Mouse (Mus musculus) adrenal gland, adult (tissue): ENCODE measurements at regions not wholly inside any gene's neighbourhood (a gene's known extent, or its start where the extent isn't known, plus 50 kb on each side); places are given as distances from the start of the nearest gene placed in this dataset.
A peak's percentile ranks its signal among the peaks of the same experiment; 100 is the strongest.

Experiments
- DNase-seq, 2 experiments: peaks; one replicate each; pipeline ENCODE4 v3.0.0; 2022 to 2023; ENCODE audit warnings: low spot score in 1 of 2; ENCODE audit not compliant: inconsistent age in 2 of 2

- peak in 1 of 2 experiments; percentile 38 for DNase-seq
Measured at GRCm38 (mm10) chr19:60040721-60041120, 97.3 kb upstream of the Rab11fip2 start.

DNA sequence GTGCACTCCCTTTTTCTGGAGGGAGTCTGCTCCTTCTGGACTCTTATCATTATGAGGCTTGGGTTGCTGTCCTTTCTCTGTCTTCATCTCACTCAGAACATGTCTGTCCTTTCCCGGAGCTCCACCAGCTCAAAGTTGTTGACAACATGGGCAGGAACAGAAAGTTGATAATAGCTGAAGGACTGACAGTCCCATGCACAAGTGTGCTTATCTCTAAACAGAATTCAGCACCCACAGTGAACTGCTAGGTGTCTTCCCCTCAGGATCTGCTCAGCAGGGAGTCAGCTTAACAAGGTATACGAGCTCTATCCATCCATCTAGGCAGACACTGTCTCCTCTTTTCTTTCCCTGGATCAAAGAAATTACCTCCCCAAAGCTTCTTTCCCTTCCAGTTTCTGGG is 89.2 kb upstream of the Rab11fip2 start:
- DNase-seq, result no peak

DNA sequence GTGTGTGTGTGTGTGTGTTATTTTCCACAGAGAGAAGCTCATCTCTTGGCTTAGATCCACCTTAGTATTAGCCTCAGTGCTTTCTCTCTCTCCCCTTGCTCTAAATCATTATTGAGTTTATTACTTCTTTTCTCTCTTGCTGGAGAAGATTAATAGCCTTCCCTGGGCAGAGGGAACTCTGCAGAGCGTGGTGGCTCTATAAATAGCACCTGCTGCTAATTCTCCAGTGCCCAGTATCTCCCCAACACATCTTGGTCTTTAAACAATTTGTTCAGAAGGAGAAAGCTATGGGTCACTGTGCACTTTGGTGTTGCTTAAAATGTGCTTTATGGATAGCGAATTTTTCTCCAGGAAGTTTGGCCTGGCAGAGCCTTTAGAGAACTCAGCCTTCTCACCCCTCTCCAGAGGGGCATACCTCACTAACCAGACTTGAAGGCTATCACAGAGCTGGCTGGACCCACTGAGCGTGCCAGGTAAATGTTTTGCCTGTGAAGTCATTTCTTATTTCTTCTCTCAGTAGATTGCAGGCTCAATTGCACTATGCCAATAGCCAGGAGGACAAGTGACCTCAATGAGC is 86.8 kb upstream of the Rab11fip2 start:
- DNase-seq, result no peak

- no peak for DNase-seq
Measured at GRCm38 (mm10) chr19:60029720-60030119, 86.3 kb upstream of the Rab11fip2 start.

DNA sequence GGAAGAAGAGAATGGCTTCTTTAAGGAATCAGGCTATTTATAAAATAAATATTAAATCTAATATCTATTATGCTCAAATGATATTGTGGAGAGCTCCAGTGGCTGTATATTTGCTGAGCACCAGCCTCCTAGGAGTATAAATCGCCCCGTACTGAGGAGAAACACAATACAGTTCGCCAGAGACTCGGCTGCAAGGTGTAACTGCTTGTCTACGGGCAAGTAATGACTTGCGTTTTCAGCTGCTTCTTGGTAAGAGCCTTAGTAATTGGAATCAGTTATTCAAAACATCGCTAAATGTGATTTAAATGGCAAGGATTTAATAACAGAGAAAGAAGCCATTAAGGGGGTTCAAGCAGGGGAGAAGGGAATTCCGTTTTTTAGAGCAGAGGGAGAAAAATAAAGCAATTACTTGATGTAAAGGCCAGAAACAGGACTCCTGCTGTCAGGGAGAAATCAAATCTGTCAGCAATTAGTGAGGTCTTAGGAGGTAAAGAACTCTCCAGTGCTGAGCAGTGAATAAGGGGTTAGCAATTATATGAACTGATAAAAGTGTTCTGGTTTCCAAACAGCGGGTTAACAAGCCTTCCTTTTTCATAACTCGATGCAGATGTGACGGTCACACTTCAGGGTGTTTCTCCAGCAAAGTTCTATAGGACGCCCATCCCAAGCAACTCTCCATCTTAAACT is 72.3 kb upstream of the Rab11fip2 start:
- no peak for DNase-seq

DNA sequence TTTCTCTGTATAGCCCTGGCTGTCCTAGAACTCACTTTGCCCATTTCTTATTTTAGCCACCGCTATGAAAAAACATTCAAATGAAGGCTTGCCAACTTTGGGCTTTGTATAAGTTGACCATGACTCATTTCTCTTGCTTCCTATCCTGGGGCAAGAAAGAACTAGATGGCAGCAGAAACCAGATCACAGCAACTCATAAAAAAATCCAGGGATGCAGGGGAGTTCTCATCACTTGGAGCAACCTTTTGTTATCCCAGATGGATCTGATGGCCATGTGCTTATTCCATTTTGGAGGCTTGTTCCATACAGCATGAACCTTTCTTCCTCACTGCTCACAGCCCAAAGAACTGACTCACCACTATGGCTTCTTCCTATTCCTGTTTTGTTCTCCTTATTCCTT is 52.1 kb upstream of the Rab11fip2 start:
- DNase-seq, result no peak
